Mouse (Mus musculus): Measurements from ENCODE around the gene Insr. TPM values are rescaled to one million over a fixed set of nuclear protein-coding genes. Genes with fewer than 3 reads are reported as not detected.
"Not testable (repeated sequence)": the region's sequence is repeated elsewhere in the genome, so short reads cannot be mapped to it uniquely, and the experiment has no call there.

Gene Insr
- polyA plus RNA-seq, 1 experiment from 2014 or later: 41.8 TPM

- no peak for ATAC-seq (ENCODE audit: insufficient number of reproducible peaks, insufficient read depth, low FRiP score, low TSS enrichment, low read depth)
- H3K4me1 ChIP-seq: no peaks in the 10 kb centered on the region
- no peak overlapping the region for H3K27ac ChIP-seq
- H3K36me3 ChIP-seq: peaks cover 52% of the 10 kb centered on the region
- H3K9me3 ChIP-seq: peaks cover 4% of the 10 kb centered on the region; the same call in 1 of the 2 replicates
- no peaks in the 10 kb centered on the region for H3K27me3 ChIP-seq
- H3K4me2 ChIP-seq: no peak overlapping the region
- 94% methylated on average over 4 of the region's 4 CpGs for WGBS
- H3K9ac ChIP-seq: no peak overlapping the region
- H3K4me3 ChIP-seq: no peak overlapping the region
These were observed 102.0 kb downstream of the Insr start for GRCm38 (mm10) chr8:3177440-3177839.

GRCm38 (mm10) chr8:3172246-3172645, 107.2 kb downstream of the Insr start:
- H3K4me1 ChIP-seq: no peaks in the 10 kb centered on the region
- no peak overlapping the region for H3K9ac ChIP-seq
- no peaks in the 10 kb centered on the region for H3K27me3 ChIP-seq
- H3K27ac ChIP-seq: no peak overlapping the region
- H3K4me2 ChIP-seq: no peak overlapping the region
- peaks cover 4% of the 10 kb centered on the region; the same call in 1 of the 2 replicates for H3K9me3 ChIP-seq
- ATAC-seq (ENCODE audit: insufficient number of reproducible peaks, insufficient read depth, low FRiP score, low TSS enrichment, low read depth): no peak
- WGBS: 86% methylated on average over 1 of the region's 1 CpGs
- peaks cover 80% of the 10 kb centered on the region for H3K36me3 ChIP-seq
- no peak overlapping the region for H3K4me3 ChIP-seq

GRCm38 (mm10) chr8:3146506-3146905, 132.9 kb downstream of the Insr start:
- Histone ChIP-seq H3K27me3 (no peaks in the 10 kb centered on the region), H3K27ac (no peak overlapping the region), H3K4me1 (no peaks in the 10 kb centered on the region), H3K9ac (no peak overlapping the region), H3K4me2 (no peak overlapping the region), H3K9me3 (no peaks in the 10 kb centered on the region), H3K36me3 (no peaks in the 10 kb centered on the region), H3K4me3 (no peak overlapping the region)
- WGBS: 80% methylated on average over 1 of the region's 1 CpGs
- ATAC-seq (ENCODE audit: insufficient number of reproducible peaks, insufficient read depth, low FRiP score, low TSS enrichment, low read depth): no peak

- not testable (repeated sequence) for H3K27me3 ChIP-seq; H3K4me2 ChIP-seq; H3K36me3 ChIP-seq; H3K9me3 ChIP-seq; H3K4me3 ChIP-seq; H3K27ac ChIP-seq; ATAC-seq (ENCODE audit: insufficient number of reproducible peaks, insufficient read depth, low FRiP score, low TSS enrichment, low read depth); H3K9ac ChIP-seq; H3K4me1 ChIP-seq
- WGBS: 84% methylated on average over 5 of the region's 5 CpGs
These were observed 179.0 kb downstream of the Insr start for GRCm38 (mm10) chr8:3100416-3100815.

Small RNAs within 50 kb of the gene (microRNA-seq; reads per million reads assigned to microRNA genes)
- not detected for gene Gm25775

Other genes starting within 250 kb of the Insr start
- not detected in 2 replicates for gene A430078G23Rik, start 73.8 kb upstream of the Insr start, polyA plus RNA-seq (2015; fragmentation: Nextera tagmentation; extraction: Ambion mirVana)
- 10.3 and 11.2 TPM in 2 replicates for gene Arhgef18, start 113.4 kb upstream of the Insr start, polyA plus RNA-seq (2015; fragmentation: Nextera tagmentation; extraction: Ambion mirVana)
- gene Pex11g, start 188.1 kb upstream of the Insr start, polyA plus RNA-seq (2015; fragmentation: Nextera tagmentation; extraction: Ambion mirVana): 4.5 and 5.2 TPM in 2 replicates
- gene Tex45, start 191.2 kb upstream of the Insr start, polyA plus RNA-seq (2015; fragmentation: Nextera tagmentation; extraction: Ambion mirVana): 0.18 TPM in 1 of 2 replicates, not detected in the other
- 52.0 and 53.9 TPM in 2 replicates for gene Zfp358, start 213.5 kb upstream of the Insr start, polyA plus RNA-seq (2015; fragmentation: Nextera tagmentation; extraction: Ambion mirVana)
- gene Mcoln1, start 220.8 kb upstream of the Insr start, polyA plus RNA-seq (2015; fragmentation: Nextera tagmentation; extraction: Ambion mirVana): 58.3 and 59.9 TPM in 2 replicates
- gene Pnpla6, start 235.8 kb upstream of the Insr start, polyA plus RNA-seq (2015; fragmentation: Nextera tagmentation; extraction: Ambion mirVana): 26.5 and 31.0 TPM in 2 replicates

All from embryonic facial prominence, embryonic 13.5 days (tissue).